Mouse (Mus musculus): ENCODE measurements around the gene Card14.

DNA sequence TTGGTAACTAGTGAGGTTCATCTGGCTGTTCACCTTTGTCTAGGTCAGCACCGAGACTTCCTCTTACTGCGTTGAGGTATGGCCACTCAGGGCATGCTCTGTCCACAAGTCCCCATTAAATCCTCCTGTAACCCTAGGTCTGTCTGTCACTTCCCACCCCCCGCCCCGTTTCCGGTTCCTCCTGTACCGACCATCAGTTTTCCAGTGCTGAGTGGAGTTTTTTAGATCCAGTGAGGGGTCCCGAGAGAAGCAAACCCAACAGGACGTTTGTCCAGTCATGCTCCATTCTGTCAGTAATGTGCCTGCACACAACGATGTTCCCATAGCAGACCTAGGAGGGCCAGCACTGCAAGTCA lies 49.4 kb upstream of the Card14 start:
- TF ChIP-seq HCFC1 (IDR thresholded peaks at IDR 0.05; ENCODE audit: borderline replicate concordance, insufficient read depth, low read length) (no peak), MAFK (IDR thresholded peaks at IDR 0.05; ENCODE audit: insufficient read depth, low read depth, low read length) (no peak)
